Mouse (Mus musculus) embryonic stem cell, embryonic (primary cell): ENCODE measurements around the gene 9430038I01Rik.

Experiments used
- CTCF ChIA-PET, 4 experiments: fragments of 300-600 bp in 2 of 4; fragments of 350-600 bp in 2 of 4; sonication (Branson Sonifier 250); formaldehyde crosslinking; loops; one replicate each; lab custom pipeline; 2022; ENCODE audit warnings: inconsistent platforms in 2 of 4; lab: Charles Lee
- POLR2A ChIA-PET, 4 experiments: fragments of 300-600 bp in 2 of 4; fragments of 350-600 bp in 2 of 4; sonication (Branson Sonifier 250); formaldehyde crosslinking; loops; one replicate each; lab custom pipeline; 2022; ENCODE audit warnings: antibody characterized with exemption in 4 of 4, inconsistent platforms in 1 of 4; lab: Charles Lee

9430038I01Rik gene

GRCm38 (mm10) chr7:137410337-137411197 is at the start of gene 9430038I01Rik:
9430038I01Rik (minus strand) TSS chr7:137410762.
- ChIA-PET POLR2A (interaction anchor here in 3 of 4 experiments (0.6 to 5.4 kb wide), 26 partner anchors 9 to 1694 kb away, joined by 3 to 92 read pairs (median 4); partner anchors contain the start of genes Glrx3 (in 3 of the 3) and Mgmt (in 1 of the 3)), CTCF (interaction anchor here in 2 of 4 experiments (0.9 to 1.8 kb wide), 5 partner anchors 22 to 91 kb away, joined by 3 to 7 read pairs (median 3); partner anchors contain the start of gene Glrx3 (in 2 of the 2))

- POLR2A ChIA-PET = interaction anchor here in 1 of 4 experiments (10.2 kb wide), 1 partner anchor 9 kb away, joined by 160 read pairs; no protein-coding TSS in a partner anchor
These were observed 34.8 kb upstream of the 9430038I01Rik start for GRCm38 (mm10) chr7:137445321-137445720.

GRCm38 (mm10) chr7:137442951-137443350 is 32.4 kb upstream of the 9430038I01Rik start:
- ChIA-PET CTCF (interaction anchor here in 2 of 4 experiments (0.6 to 1.2 kb wide), 2 partner anchors 21 to 1152 kb away, joined by 3 read pairs; no protein-coding TSS in a partner anchor), POLR2A (interaction anchor here in 2 of 4 experiments (0.9 to 10.2 kb wide), 5 partner anchors 10 to 36 kb away, joined by 3 to 160 read pairs (median 3); no protein-coding TSS in a partner anchor)

More at GRCm38 (mm10) chr7:137445321-137445720, 34.8 kb upstream of the 9430038I01Rik start:
- CTCF ChIA-PET = no interaction called here

GRCm38 (mm10) chr7:137438962-137439361 is 28.4 kb upstream of the 9430038I01Rik start:
- POLR2A ChIA-PET = interaction anchor here in 3 of 4 experiments (0.9 to 10.2 kb wide), 22 partner anchors 10 to 544 kb away, joined by 3 to 160 read pairs (median 8); partner anchors contain the start of genes 9430038I01Rik (in 3 of the 3) and Mgmt (in 1 of the 3)
- CTCF ChIA-PET = interaction anchor here in 1 of 4 experiments (0.7 kb wide), 1 partner anchor 15 kb away, joined by 6 read pairs; no protein-coding TSS in a partner anchor

- CTCF ChIA-PET = interaction anchor here in 1 of 4 experiments (0.7 kb wide), 1 partner anchor 17 kb away, joined by 3 read pairs; no protein-coding TSS in a partner anchor
- POLR2A ChIA-PET = interaction anchor here (0.8 to 10.2 kb wide), 39 partner anchors 9 to 543 kb away, joined by 3 to 160 read pairs (median 4); partner anchors contain the start of genes 9430038I01Rik (in 3 of the 4) and Mgmt (in 1 of the 4)
These were observed 27.6 kb upstream of the 9430038I01Rik start for GRCm38 (mm10) chr7:137438179-137438550.

- ChIA-PET POLR2A (interaction anchor here (0.6 to 10.2 kb wide), 57 partner anchors 9 to 1951 kb away, joined by 3 to 160 read pairs (median 4); partner anchors contain the start of genes 9430038I01Rik (in 3 of the 4), Bnip3 (in 1 of the 4), Inpp5a (in 1 of the 4) and Mgmt (in 1 of the 4)), CTCF (interaction anchor here in 2 of 4 experiments (0.5 to 1.3 kb wide), 5 partner anchors 27 to 646 kb away, joined by 3 to 7 read pairs (median 3); partner anchors contain the start of gene 9430038I01Rik (in 2 of the 2))
These were observed 27.0 kb upstream of the 9430038I01Rik start, which contains the start of gene Glrx3 for GRCm38 (mm10) chr7:137437440-137438178. Glrx3 (plus strand) TSS chr7:137437614.

- POLR2A ChIA-PET = interaction anchor here in 3 of 4 experiments (0.6 to 10.2 kb wide), 41 partner anchors 8 to 1952 kb away, joined by 3 to 160 read pairs (median 5); partner anchors contain the start of genes 9430038I01Rik (in 3 of the 3), Bnip3 (in 1 of the 3), Inpp5a (in 1 of the 3) and Mgmt (in 1 of the 3)
- CTCF ChIA-PET = interaction anchor here in 2 of 4 experiments (0.5 to 1.3 kb wide), 4 partner anchors 26 to 647 kb away, joined by 3 to 7 read pairs (median 3); partner anchors contain the start of gene 9430038I01Rik (in 1 of the 2)
These were observed 26.3 kb upstream of the 9430038I01Rik start for GRCm38 (mm10) chr7:137436901-137437300.

GRCm38 (mm10) chr7:137431769-137432603 is 21.4 kb upstream of the 9430038I01Rik start:
- CTCF ChIA-PET = interaction anchor here in 1 of 4 experiments (0.7 to 1.2 kb wide), 2 partner anchors 21 to 113 kb away, joined by 3 read pairs; partner anchors contain the start of gene 9430038I01Rik

GRCm38 (mm10) chr7:137426693-137427092 is 16.1 kb upstream of the 9430038I01Rik start:
- ChIA-PET POLR2A (interaction anchor here in 2 of 4 experiments (0.6 to 3.2 kb wide), 4 partner anchors 10 to 83 kb away, joined by 3 to 20 read pairs (median 12); partner anchors contain the start of gene Glrx3 (in 2 of the 2)), CTCF (no interaction called here)

More at GRCm38 (mm10) chr7:137431769-137432603, 21.4 kb upstream of the 9430038I01Rik start:
- POLR2A ChIA-PET = interaction anchor here in 2 of 4 experiments (0.7 to 5.1 kb wide), 9 partner anchors 11 to 35 kb away, joined by 3 to 26 read pairs (median 5); partner anchors contain the start of gene 9430038I01Rik (in 2 of the 2)

- CTCF ChIA-PET = interaction anchor here in 1 of 4 experiments (0.6 to 1.0 kb wide), 2 partner anchors 102 to 1279 kb away, joined by 5 to 8 read pairs; no protein-coding TSS in a partner anchor
- POLR2A ChIA-PET = interaction anchor here in 2 of 4 experiments (0.6 to 4.1 kb wide), 8 partner anchors 9 to 39 kb away, joined by 3 to 39 read pairs (median 7); partner anchors contain the start of genes 9430038I01Rik (in 2 of the 2) and Glrx3 (in 2 of the 2)
These were observed 10.7 kb upstream of the 9430038I01Rik start for GRCm38 (mm10) chr7:137421236-137421635.

GRCm38 (mm10) chr7:137420550-137420949 is 10.0 kb upstream of the 9430038I01Rik start:
- POLR2A ChIA-PET = interaction anchor here in 2 of 4 experiments (2.7 to 3.8 kb wide), 2 partner anchors 10 to 17 kb away, joined by 11 to 17 read pairs; partner anchors contain the start of genes 9430038I01Rik (in 1 of the 2) and Glrx3 (in 1 of the 2)

GRCm38 (mm10) chr7:137414710-137415109 is 4.1 kb upstream of the 9430038I01Rik start:
- POLR2A ChIA-PET = interaction anchor here in 2 of 4 experiments (0.7 to 5.4 kb wide), 3 partner anchors 8 to 1929 kb away, joined by 3 to 39 read pairs (median 5); partner anchors contain the start of gene Glrx3 (in 1 of the 2)
- CTCF ChIA-PET = no interaction called here

More at GRCm38 (mm10) chr7:137420550-137420949, 10.0 kb upstream of the 9430038I01Rik start:
- CTCF ChIA-PET = no interaction called here

GRCm38 (mm10) chr7:137407428-137408058 is 3.0 kb downstream of the 9430038I01Rik start:
- ChIA-PET CTCF (interaction anchor here in 2 of 4 experiments (0.6 to 1.8 kb wide), 2 partner anchors 82 to 88 kb away, joined by 4 to 6 read pairs; no protein-coding TSS in a partner anchor), POLR2A (interaction anchor here in 3 of 4 experiments (0.6 to 5.9 kb wide), 9 partner anchors 11 to 85 kb away, joined by 3 to 29 read pairs (median 4); partner anchors contain the start of gene Glrx3 (in 2 of the 3))

GRCm38 (mm10) chr7:137404146-137404545 is 6.4 kb downstream of the 9430038I01Rik start:
- ChIA-PET CTCF (interaction anchor here in 2 of 4 experiments (0.9 to 1.9 kb wide), 2 partner anchors 74 to 85 kb away, joined by 3 to 6 read pairs; no protein-coding TSS in a partner anchor), POLR2A (interaction anchor here in 3 of 4 experiments (0.7 to 5.9 kb wide), 10 partner anchors 9 to 112 kb away, joined by 3 to 29 read pairs (median 4); partner anchors contain the start of gene Glrx3 (in 2 of the 3))
